Mouse (Mus musculus): ENCODE data around the gene Hhat.

Gene Hhat

GRCm38 (mm10) chr1:192543686-192544085 is 227.3 kb downstream of the Hhat start:
- DNase-seq, result no peak

- no peak for DNase-seq
Observed at GRCm38 (mm10) chr1:192542093-192542492, 228.9 kb downstream of the Hhat start.

- no peak for DNase-seq
Observed at GRCm38 (mm10) chr1:192537169-192537568, 233.9 kb downstream of the Hhat start.

GRCm38 (mm10) chr1:192536440-192536839 is 234.6 kb downstream of the Hhat start:
- no peak for DNase-seq

- DNase-seq, result no peak
Observed at GRCm38 (mm10) chr1:192533016-192533415, 238.0 kb downstream of the Hhat start.

GRCm38 (mm10) chr1:192532212-192532611 is 238.8 kb downstream of the Hhat start:
- DNase-seq, result no peak

GRCm38 (mm10) chr1:192531490-192532146 is 239.4 kb downstream of the Hhat start:
- DNase-seq, result no peak

GRCm38 (mm10) chr1:192525711-192526350 is 245.2 kb downstream of the Hhat start:
- DNase-seq, result no peak

- DNase-seq, result no peak
Observed at GRCm38 (mm10) chr1:192522376-192523178, 248.4 kb downstream of the Hhat start.

GRCm38 (mm10) chr1:192520836-192521435 is 250.1 kb downstream of the Hhat start:
- no peak for DNase-seq

- no peak for DNase-seq
Observed at GRCm38 (mm10) chr1:192519713-192520112, 251.3 kb downstream of the Hhat start.

GRCm38 (mm10) chr1:192515373-192515772 is 255.7 kb downstream of the Hhat start:
- DNase-seq, result no peak

- DNase-seq, result no peak
Observed at GRCm38 (mm10) chr1:192512821-192513220, 258.2 kb downstream of the Hhat start.

GRCm38 (mm10) chr1:192503651-192504050 is 267.4 kb downstream of the Hhat start:
- DNase-seq, result peak; percentile 39

- DNase-seq, result no peak
Observed at GRCm38 (mm10) chr1:192502835-192503234, 268.2 kb downstream of the Hhat start.

- DNase-seq, result no peak
Observed at GRCm38 (mm10) chr1:192502016-192502415, 269.0 kb downstream of the Hhat start.

- no peak for DNase-seq
Observed at GRCm38 (mm10) chr1:192497505-192497904, 273.5 kb downstream of the Hhat start.

- DNase-seq, result no peak
Observed at GRCm38 (mm10) chr1:192489908-192490825, 280.9 kb downstream of the Hhat start.

- DNase-seq, result peak; percentile 61
Observed at GRCm38 (mm10) chr1:192487571-192487970, 283.5 kb downstream of the Hhat start.

GRCm38 (mm10) chr1:192485030-192485429 is 286.0 kb downstream of the Hhat start:
- no peak for DNase-seq

GRCm38 (mm10) chr1:192481446-192481845 is 289.6 kb downstream of the Hhat start:
- no peak for DNase-seq

GRCm38 (mm10) chr1:192480072-192480784 is 290.8 kb downstream of the Hhat start:
- DNase-seq, result no peak
